Mouse (Mus musculus): ENCODE results near the gene Acan.

DNA sequence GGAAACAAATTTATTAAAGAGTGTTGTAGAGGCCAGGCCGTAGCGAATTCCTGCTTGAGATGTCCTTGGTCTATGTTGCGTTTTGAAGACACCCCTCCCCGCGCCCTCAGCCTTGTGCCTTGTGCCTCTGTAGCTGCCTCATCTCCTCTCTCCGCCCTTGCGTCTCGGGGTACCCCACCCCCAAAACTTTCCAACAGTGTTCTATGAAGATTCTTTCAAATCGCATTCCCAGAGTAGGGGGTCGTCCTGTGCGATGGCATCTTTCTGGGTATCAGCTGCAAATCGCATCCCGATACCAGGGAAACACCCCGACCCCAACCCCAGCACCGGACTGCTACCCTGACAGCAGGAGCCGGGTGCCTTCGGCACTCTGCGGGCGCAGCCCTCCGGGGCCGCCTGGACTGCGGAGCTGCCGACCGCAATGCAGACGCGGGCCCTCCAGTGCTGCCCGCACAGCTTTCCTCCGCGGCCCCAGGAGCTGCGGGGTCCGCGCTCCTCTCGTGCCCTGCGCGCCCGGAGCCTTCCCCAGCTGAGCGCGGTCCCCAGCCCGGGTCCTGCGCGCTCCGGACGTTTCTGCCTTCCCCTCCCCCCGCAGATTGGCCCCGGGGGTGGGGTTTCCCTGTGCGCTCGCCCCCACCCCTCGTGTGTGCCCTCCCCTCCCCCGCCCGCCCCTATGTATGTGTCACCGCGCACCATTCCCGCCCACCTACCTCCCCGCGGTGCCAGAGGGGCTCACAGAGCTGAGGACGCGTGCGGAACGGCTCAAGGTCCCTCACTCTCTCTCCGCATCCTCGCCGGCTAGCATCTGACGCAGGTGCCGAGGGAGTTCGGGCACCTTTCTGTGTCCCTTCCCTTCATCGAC is 531 bp upstream of the Acan start:
- TF ChIP-seq CTCF (IDR thresholded peaks at IDR 0.05) (no peak), EP300 (IDR thresholded peaks at IDR 0.05) (no peak)

All from lung, postnatal 0 days (tissue).